Mouse (Mus musculus) heart, postnatal 10 days (tissue): ENCODE results near the gene L2hgdh. TPM values are rescaled to one million over a fixed set of nuclear protein-coding genes. Genes with fewer than 3 reads are reported as not detected.

Source experiments
- DNase-seq, 2 experiments: peaks; one replicate each; pipeline ENCODE4 v3.0.0; 2021
- intact Hi-C: fragments of 180-260 bp; cut with DNase I; formaldehyde crosslinking; loops from one replicate; pipeline ENCODE4 v1.15.1; 2025
- total RNA-seq, 2 experiments: library from RNA; stranded (reverse); gene quantifications; 2 replicates each; pipeline ENCODE4 v1.2.3; 2021

L2hgdh gene
- total RNA-seq, 2 experiments from 2014 or later = 25.6 to 31.4 TPM

DNA sequence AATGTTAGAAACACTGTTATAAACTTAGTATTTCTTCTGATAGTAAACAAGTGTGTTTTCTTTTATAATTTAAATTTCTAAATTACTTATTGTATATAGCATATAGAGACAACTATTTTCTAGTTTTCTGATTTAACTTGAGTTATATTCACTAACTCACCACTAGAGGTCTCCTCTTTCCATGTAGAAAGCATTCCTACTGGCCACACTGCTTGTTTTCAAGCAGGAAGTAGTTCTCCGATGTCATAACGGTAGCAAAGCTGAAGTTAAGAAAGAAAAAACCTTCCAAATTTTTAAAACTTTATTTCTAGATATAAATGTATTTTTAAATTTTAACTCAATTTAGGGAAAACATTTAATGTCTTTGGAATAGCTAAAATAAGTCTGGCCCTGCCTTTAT, 8.8 kb upstream of the L2hgdh start:
- intact Hi-C loops = loop anchor here (10.0 kb wide), 1 partner anchor 501 kb away; the partner anchor contains the start of gene Pygl
- DNase-seq = peak in 1 of 2 experiments; percentile 20

DNA sequence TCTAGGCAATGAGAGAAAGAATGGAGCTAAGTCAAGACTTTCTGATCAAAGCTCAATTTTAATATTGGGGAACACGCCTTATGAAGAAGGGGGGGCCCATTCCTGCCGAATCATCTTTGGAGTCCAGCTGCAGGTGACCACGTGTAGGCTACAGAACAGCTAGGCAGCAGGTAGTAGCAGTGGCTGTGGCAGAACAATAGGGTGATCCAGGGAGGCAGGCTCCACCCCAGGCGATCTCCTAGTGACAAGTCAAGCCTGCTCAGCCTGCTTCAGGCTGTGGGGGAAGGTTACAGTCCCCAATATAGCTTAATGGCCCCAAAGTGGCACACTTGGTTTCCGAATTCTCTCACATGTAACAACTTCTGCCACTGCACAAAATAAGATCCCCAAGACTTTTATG, 7.5 kb upstream of the L2hgdh start:
- intact Hi-C loops = loop anchor here (10.0 kb wide), 1 partner anchor 503 kb away; the partner anchor contains the start of gene Pygl
- no peak for DNase-seq

GRCm38 (mm10) chr12:69730306-69730705, 5.6 kb upstream of the L2hgdh start:
- intact Hi-C loops = loop anchor here (10.0 kb wide), 1 partner anchor 504 kb away; the partner anchor contains the start of gene Pygl
- no peak for DNase-seq

GRCm38 (mm10) chr12:69729246-69729645, 4.6 kb upstream of the L2hgdh start:
- DNase-seq = no peak
- intact Hi-C loops = no loop called here

DNA sequence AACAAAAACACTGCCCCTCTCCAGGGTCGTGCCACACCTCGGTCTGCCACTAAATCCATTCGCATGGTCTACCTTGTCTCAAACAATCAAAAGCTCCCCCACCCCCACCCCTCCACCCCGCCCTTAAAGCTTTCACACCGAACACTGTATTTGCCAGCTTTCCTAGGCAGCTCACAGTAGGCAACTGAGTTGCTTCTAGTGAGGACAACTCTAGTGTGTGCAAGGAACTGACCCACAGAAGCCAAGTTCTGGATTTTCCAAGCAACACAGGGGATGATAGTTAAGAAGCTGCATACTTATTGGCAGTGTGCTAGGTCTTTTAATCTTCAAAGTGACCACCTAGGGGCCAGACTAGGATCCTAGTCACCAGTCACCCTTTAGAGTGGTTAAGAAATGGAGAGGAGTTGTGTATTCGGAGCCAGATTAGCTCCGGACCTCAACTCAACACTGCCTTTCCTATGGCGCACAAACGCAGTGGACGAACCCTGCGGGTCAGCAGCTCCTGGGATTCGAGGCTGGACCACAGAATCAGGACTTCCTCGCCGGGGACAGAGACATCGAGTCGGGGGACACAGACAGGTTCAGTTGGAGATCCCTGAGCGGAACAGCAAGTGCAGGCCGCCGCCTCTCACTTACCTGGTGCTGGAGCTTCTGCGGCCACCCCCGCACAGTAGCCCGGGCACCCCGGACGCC, 509 bp downstream of the L2hgdh start:
- intact Hi-C loops = no loop called here
- no peak for DNase-seq

DNA sequence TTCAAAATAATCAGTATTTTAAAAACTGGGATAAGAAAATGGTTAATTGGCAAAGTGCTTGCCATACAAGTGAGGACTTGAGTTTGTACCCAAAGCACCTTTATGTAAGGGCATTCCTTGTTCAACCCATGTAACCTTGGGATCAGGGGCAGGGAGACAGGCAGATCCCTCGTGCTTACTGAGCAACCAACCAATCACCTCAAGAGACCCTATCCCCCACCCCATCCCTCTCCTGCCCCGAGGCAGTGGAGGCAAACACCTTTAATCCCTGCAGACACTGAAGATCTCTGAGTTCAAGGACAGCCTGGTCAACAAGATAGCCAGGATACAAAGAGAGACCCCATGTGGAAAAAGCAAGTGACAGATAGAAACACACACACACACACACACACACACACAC, 1.3 kb downstream of the L2hgdh start:
- intact Hi-C loops = no loop called here
- no peak for DNase-seq

- DNase-seq = no peak
- intact Hi-C loops = no loop called here
Observed at GRCm38 (mm10) chr12:69722857-69723256, 1.8 kb downstream of the L2hgdh start.

DNA sequence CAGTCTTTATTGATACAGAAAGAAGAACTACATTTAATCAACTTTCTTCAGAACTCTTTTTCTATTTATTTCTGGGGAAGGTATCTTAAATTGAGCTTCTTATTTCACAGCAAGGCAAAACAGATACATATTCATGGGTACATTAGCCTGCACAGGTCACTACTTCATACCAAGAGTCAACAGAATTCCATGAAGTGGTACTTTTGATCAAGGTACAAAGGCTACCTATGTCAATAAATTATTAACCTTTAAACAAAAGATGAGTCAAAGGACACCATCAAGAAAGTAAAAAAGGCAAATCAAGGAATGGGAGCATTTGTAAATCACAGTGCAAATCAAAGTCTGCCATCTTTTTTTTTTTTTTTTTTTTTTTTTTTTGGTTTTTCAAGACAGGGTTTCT, 11.0 kb downstream of the L2hgdh start:
- intact Hi-C loops = no loop called here

GRCm38 (mm10) chr12:69704799-69705458, 19.7 kb downstream of the L2hgdh start:
- no peak for DNase-seq
- intact Hi-C loops = no loop called here

More for the DNA sequence above, 11.0 kb downstream of the L2hgdh start:
- no peak for DNase-seq

DNA sequence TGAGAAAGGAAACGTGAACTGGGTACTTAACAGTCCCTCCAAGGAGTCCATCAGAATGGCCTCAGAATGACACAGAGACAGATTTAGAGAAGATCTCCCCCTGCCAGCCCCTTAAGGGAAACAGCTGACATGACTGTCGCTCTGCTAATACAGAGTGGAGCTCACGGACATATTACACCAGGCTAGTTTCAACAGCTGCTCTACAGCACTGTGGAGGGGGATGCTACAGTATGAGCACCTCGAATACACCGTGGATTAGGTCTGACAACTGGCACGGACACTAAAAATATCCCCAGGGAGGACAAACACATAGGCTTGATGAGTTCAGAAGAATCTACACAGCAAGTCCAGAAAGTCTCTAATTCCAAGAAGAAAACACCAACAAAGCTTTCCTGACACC, 26.3 kb downstream of the L2hgdh start:
- intact Hi-C loops = no loop called here
- no peak for DNase-seq

DNA sequence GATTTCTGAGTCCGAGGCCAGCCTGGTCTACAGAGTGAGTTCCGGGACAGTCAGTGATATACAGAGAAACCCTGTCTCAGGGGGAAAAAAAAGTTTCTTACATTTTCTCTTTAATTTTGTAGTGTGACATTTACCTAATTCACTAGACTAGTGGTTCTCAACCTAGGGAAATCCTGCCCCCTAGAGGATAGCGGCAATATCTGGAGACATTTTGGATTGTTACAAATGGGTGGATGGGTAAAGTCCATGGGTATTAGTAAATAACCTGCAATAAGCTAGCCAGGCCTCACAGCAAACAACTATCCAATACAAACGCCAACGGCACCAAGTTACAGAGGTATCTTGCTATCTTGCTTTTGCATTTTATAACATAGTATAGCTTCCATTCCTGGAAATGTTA, 27.9 kb downstream of the L2hgdh start:
- intact Hi-C loops = loop anchor here (2.0 kb wide), 1 partner anchor 114 kb away; the partner anchor contains the start of gene Vcpkmt
- DNase-seq = peak; percentile 68 to 77

- intact Hi-C loops = no loop called here
Observed at GRCm38 (mm10) chr12:69693471-69693870, 31.2 kb downstream of the L2hgdh start.

GRCm38 (mm10) chr12:69690714-69691113, 34.0 kb downstream of the L2hgdh start:
- no peak for DNase-seq
- intact Hi-C loops = no loop called here

More at GRCm38 (mm10) chr12:69693471-69693870, 31.2 kb downstream of the L2hgdh start:
- DNase-seq = no peak

DNA sequence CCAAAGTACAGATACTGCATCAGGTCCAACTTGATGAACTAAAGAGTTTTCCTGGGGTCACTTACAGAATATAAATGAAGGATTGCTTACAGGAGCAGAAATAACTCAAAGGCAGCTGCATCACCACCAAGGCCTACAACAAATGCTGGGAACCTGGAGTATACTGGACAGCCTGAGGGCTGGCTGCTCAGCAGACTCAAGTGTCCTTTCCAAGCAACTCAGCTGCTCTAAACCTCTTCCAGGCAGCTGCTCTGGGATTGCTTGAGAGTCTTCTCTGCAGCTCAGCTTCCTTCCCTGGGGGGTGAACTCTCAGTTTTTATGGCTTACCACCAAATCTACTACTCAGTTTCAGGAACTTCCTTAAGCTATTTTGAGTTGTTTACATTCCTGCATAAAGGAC, 35.6 kb downstream of the L2hgdh start:
- DNase-seq = no peak
- intact Hi-C loops = no loop called here

DNA sequence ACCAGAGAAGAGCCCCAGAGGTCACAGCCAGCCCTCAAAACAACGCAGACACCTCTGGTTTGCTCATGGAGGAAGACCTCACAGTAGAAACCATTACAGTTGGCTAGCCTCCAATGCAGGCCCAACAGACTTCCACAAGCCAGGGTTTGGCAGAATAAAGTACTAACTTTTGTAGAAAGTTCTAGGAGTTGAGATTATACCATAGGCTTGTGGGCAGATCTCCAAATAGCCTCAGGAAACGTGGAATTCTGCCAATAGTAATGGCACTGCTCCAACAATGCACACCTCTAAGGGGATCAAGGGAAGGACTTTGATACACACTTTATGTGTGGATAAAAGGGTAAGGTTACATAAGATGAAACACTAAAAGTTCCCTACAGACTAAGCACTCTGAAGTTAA, 36.3 kb downstream of the L2hgdh start:
- intact Hi-C loops = no loop called here
- DNase-seq = no peak

GRCm38 (mm10) chr12:69683537-69683936, 41.1 kb downstream of the L2hgdh start:
- intact Hi-C loops = loop anchor here (2.0 to 5.0 kb wide), 3 partner anchors 39 to 321 kb away; no protein-coding TSS in a partner anchor
- DNase-seq = peak; percentile 89 to 90

DNA sequence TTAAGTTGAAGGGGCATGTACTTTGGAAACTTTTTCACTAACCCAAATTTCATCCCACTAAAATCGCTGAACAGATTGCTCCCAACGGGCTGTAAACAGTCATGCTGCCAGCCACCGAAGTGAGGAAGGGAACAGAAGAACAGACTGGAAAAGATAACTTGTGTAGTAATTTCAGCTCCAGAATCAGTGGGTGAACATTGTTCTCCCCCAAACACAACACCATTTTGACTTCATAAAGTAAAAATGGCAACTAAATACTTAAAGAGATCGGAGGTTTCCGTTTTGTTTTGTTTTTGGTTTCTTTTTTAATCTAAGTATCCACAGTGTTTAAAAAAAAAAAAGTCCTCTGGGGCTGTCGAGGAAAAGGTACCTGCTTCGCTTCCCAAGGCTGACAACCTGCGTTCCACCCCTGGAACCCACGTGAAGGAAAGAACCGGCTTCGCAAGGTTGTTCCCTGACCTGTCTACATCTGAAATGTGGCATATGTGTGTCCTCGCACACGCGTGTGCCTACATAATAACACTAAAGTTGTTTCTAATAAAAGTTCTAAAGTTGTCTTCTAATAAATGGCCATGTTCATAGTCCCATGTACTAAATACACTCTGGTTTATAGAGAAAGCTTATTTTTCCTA, 41.8 kb downstream of the L2hgdh start:
- DNase-seq = peak in 1 of 2 experiments; percentile 43
- intact Hi-C loops = loop anchor here (2.0 to 5.0 kb wide), 3 partner anchors 38 to 321 kb away; no protein-coding TSS in a partner anchor

DNA sequence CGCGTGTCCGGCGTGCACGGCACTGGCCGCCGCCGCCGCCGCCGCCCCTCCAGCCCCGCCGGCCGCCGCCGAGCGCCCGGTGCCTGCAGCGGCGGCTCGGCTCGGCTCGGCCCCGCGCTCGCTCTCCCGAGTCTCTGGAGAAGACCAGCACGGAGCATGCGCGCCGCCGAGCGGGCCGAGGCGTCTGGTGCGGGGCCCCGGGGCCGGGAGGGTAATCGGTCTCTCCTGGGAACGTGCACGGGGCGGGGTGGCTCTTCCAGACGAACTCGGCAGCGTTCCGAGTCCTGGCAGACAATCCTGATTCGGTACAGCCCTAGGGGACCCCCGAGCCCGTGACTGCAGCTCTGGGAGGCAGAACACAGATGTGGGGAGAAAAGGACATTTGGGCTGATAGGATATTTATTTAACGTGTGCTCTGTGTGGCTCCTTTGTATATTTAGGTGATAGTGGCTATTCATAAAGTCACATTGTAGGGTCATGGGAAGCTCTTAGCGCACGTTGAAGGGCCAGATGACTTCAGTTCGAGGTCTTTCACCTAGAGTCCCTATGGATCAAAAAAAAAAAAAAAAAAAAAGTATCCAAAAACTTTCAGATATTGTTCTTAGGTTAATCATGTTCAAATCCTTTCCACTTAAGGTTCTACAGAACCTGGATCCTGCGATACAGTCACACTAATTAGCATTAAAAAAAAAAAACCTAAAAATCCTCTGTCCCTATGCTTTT, 42.4 kb downstream of the L2hgdh start:
- intact Hi-C loops = loop anchor here (2.0 to 5.0 kb wide), 3 partner anchors 37 to 320 kb away; no protein-coding TSS in a partner anchor
- peak; percentile 91 to 92 for DNase-seq

DNA sequence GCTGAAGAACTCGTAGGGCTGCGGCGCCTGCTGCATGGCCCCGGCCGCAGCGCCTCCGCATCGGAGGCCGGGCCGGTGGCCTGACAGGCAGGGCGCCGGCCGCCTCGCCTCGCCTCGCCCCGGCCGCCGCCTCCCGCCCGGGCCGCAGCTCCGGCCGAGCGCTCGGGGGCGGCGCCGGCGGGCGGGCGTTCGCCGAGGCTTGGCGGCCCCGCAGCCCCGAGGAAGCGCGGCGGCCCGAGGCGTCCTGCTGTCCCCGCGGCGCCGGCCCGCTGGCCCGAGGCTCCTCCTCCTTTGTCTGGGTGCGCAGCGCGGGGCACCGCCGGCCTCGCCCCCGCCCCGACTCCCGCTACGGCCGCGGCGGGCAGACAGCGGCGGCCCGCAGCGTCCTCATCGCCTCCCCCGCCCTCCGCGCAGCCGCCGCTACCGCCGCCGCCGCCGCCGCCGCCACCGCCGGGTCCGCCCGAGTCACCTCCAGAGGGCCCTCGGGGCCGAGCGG, 43.1 kb downstream of the L2hgdh start, which contains the start of gene Sos2:
Gene Sos2, minus strand, starts transcription at position 287 of the 496 bp plus-strand sequence.
- peak in 1 of 2 experiments; percentile 65 for DNase-seq
- intact Hi-C loops = loop anchor here (2.0 to 5.0 kb wide), 3 partner anchors 37 to 319 kb away; no protein-coding TSS in a partner anchor
